Mouse (Mus musculus): Measurements from ENCODE around the gene Megf11.

DNA sequence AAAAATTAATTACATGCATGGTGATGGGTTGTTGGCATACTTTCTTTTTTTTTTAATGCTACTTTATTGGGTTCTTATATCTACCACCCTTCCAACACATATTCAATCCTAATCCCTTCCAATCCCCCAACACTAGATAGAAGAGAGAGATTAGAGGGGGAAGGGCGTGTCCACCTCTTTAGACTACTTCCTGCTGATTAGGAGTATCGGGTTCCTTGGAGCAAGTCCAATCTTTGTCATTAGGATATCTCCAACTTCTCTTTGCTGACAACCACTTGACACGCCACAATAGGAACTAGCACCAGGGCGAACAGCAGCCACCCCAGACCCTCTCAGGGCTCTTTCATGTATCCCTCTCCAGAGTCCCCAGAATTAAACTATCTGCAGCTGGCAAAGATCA, 266.3 kb downstream of the Megf11 start:
- TF ChIP-seq POLR2A (IDR thresholded peaks at IDR 0.05; ENCODE audit: extremely low read depth, insufficient read depth, low read length) = no peak
- TF ChIP-seq CTCF (IDR thresholded peaks at IDR 0.05; ENCODE audit: extremely low read depth, insufficient read depth, low read length) = no peak
